Mouse (Mus musculus): ENCODE measurements around the gene Fubp3. TPM values are rescaled to one million over a fixed set of nuclear protein-coding genes. Genes with fewer than 3 reads are reported as not detected.

Fubp3 gene
- total RNA-seq (2023): 19.6 TPM

DNA sequence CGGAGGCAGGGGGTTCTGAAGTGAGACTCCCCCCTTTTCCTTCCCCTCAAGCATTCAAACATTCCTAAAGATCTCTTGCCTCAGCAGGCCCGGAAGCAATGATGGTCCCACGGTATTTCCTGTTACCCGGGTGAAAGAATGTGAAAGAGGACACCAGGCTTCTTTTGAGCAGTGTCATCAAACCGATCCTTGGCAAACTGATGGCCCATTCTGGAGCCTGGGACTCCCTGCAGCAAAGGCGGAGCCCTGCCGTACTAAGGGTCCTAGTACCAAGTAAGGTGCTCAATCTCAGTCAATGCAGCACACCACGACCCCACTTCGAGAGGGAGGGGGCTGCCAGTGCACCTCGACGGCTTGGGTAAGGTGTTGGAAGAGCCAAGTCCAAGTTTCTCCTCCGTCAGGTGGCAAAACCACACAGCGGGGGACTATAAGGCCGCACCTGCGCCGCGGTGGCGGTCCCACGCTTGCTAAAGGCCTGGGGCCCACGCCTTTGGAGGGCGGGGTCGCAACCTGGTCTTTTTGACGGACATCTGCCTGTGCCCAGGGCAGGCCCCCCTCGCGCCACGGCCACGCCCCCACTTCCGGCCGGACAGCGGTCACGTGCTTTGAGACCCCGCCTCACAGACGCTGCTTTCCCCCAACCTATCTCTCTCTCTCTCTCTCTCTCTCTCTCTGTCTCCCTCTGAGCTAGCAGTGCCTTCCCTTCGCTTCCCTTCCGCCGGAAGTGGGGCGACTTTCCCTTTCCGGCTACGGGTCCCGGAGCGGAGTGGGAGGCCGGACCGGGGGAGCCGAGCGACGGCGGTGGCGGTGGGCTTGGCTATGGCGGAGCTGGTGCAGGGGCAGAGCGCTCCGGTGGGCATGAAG is at the start of gene Fubp3:
TSS of gene Fubp3 (plus strand) at position 601 of the 864 bp plus-strand sequence.

DNA sequence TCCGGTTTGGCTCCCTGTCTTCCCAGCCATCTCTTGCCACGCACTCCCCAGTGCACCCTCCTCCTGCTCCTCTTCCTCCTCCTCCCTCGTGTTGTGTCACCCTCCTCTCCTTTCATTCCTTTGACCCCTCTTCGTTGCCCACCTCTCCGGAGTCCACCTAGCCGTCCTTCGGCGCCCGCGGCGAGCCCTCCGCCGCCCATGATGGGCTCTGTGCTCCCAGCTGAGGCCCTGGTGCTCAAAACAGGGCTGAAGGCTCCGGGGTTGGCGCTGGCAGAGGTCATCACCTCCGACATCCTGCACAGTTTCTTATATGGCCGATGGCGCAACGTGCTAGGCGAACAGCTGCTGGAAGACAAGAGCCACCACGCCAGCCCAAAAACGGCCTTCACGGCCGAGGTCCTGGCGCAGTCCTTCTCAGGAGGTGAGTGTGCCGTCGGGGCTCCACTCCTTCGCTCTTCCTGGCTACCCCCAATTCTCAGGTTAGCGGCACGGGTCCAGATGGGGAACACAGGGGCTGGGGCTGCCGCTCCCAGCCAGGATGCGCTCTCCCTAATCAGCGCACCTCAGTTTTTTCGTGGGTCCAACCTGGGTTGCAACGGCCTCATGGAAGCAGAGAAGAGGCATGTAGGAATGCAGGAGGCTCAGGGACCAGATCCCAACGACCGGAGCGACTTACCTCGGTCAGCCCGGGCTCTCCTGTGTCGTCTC is 67.6 kb downstream of the Fubp3 start, which contains the start of gene Prdm12:
TSS of gene Prdm12 (plus strand) at position 137 of the 708 bp plus-strand sequence.

Other genes with a start within 250 kb of the Fubp3 start
- gene Ass1, start 102.4 kb upstream of the Fubp3 start, total RNA-seq (2023): 129 TPM
- not detected for gene Prdm12, start 67.4 kb downstream of the Fubp3 start, total RNA-seq (2023)
- 62.3 TPM for gene Exosc2, start 98.1 kb downstream of the Fubp3 start, total RNA-seq (2023)
- 66.7 TPM for gene Abl1, start 115.7 kb downstream of the Fubp3 start, total RNA-seq (2023)
- 3.4 TPM for gene Qrfp, start 237.9 kb downstream of the Fubp3 start, total RNA-seq (2023)

All from CD4-positive naive resting alpha-beta T cell, adult 57 days (primary cell).